Mouse (Mus musculus): ENCODE data around the gene Rbm28.
A peak's percentile ranks its signal among the peaks of the same experiment; 100 is the strongest.

Rbm28 gene

GRCm38 (mm10) chr6:29164314-29165244, at the start of gene Rbm28:
Gene Rbm28 (minus strand): TSS chr6:29165006.
- peak; percentile 75 to 86 for DNase-seq (ENCODE audit: low spot score in 2 of 2)

- no peak for DNase-seq (ENCODE audit: low spot score in 2 of 2)
These were observed 49.4 kb upstream of the Rbm28 start for GRCm38 (mm10) chr6:29214245-29214644.

- DNase-seq (ENCODE audit: low spot score in 2 of 2) = no peak
These were observed 48.6 kb upstream of the Rbm28 start for GRCm38 (mm10) chr6:29213436-29213835.

DNA sequence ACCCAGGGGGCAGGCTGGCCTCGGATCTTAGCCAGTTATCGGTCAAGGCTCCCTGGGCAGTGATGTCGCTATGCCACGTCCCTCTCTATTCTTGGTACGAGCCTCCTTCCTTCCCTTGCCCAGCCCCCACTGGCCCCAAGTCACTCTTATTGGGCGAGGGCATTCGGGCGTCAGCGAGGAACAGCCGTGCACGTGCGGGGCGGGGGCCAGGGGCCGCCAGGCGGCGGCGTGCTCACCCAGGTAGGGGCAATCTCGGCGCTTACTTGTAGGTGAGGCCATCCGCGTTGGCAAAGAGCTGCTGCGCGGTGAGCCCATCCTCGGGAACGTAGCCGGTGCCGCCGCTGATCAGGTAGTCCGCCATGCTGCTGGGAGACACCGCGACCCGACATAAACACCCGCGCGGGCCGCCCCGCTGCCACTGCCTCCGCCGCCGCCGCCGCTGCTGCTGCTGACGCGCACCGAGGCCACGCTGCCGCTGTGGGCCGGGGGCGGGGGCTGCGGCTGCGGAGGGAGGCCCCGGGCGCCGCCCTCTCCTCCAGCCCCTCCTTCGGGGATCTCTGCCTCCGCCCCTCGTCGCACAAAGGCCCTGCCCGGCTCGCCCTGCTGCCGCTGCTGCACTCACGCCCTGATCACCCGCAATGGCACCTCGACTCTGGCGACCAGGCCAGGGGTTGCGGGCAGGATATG, 47.1 kb upstream of the Rbm28 start:
- DNase-seq (ENCODE audit: low spot score in 2 of 2) = peak; percentile 56 to 67

DNA sequence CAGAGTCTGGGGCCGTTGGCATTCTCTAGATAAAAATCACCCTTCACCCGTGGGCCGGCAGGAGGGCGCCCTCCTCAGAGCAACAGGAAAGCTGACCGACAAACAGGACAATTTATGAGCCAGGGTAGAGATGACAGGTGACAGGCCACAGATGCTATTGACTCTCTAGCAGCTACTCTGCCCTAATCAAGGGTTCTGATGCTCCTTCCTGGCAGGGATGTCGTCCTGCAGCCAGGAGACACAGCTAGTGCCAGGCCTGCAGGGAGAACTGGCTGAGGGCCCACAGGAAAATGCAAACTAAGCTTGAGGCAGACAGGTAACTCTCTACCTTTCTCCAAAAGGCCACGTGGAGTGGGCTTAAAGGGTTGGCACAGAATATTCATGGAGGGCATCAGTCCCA, 46.3 kb upstream of the Rbm28 start:
- DNase-seq (ENCODE audit: low spot score in 2 of 2) = no peak

DNA sequence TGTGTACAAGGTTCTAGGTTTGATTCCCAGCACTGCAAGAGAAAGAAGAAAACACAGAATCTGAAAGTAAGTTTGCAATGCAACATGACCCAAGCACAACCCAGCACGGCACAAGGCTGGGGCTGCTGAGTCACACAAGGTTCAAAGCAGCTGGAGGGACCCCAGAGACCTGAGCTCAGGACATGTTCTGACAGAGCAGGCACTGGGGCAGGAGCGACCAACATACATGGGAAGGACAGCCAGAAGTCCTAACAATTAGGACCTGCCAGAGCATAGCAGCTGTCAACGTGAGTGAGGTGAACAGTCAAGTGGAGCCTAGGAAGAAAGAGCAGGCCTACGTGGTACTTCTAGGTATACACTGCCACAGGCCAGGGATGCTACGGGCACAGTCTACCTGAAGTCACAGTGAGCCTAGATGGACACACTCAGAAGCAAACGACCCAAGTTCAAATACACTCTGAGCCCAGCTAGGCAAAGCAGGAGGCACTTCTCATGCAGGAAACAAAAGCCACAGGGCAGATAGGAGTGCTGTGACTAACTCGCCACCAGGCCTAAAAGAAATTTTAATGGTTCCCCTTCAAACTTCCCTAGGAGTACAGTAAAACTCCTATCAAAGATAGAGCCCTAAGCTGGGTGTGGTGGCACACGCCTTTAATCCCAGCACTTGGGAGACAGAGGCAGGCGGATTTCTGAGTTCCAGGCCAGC, 45.6 kb upstream of the Rbm28 start:
- no peak for DNase-seq (ENCODE audit: low spot score in 2 of 2)

- DNase-seq (ENCODE audit: low spot score in 2 of 2) = no peak
These were observed 43.4 kb upstream of the Rbm28 start for GRCm38 (mm10) chr6:29208178-29208577.

DNA sequence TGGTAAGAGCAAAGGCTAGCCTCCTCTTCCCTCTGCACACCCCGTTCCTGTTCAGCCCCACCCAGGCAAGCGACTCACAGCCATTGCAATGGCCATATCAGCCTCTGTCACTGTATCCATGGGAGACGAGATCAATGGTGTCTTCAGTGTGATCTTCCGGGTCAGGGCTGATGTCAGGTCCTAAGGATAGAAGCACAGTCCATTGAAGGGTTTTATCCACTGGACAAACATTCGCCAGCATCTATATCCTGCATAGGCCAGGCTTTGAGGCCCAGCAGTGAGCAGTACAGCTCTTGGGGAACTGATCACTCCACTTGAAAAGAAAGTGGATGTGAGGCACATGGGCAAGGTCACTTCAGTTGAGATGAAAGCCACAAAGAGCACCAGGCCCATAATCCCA, 42.2 kb upstream of the Rbm28 start:
- no peak for DNase-seq (ENCODE audit: low spot score in 2 of 2)

DNA sequence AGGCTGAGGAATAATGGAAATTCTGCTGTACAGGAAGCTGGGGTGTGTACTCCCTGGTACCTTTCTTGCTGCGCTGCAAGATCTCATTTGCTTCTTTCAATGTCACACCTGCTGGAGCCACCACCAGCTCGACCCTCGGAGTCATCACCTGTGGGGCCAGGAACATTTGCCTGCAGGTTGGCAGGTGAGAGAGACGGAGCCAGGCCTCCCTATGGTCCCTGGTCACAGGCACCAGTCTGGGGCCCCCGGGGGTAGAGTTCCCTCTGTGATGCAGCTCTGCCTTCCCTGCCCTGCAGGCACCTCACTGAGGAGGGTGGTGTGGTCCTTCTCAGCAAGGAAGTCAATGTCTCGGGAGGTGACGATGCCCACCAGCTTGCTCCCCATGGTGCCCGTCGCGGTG, 41.2 kb upstream of the Rbm28 start:
- no peak for DNase-seq (ENCODE audit: low spot score in 2 of 2)

DNA sequence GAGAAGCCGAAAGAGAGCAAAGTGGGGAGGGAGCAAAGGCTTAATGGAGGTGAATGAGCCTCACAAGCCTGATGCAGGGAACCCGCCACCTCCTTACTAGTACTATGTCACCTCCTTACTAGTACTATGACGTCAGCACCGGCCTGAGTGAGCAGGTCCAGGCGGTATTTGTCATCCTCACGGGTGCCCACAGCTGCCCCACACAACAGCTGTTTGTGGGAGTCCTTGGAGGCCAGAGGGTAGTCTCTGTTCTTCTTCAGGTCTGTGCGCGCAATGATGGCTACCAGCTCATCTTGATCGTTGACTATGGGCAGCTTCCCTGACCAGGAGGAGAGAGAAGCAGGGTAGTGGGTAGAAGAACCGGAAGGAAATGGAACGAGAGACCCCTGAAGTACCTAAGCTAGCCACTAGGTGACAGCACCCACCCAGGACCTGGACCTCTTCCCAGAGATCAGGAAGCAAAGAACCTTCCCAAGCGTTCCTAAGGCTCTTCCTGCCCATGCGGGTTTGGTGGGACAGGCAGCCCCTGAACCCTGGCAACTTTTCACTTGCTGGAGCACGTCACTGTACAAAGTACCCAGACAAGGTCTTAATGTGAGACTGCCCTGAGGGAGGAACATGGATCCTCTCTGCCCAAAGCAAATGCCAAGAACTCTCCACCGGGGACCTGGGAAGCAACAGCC, 40.3 kb upstream of the Rbm28 start:
- no peak for DNase-seq (ENCODE audit: low spot score in 2 of 2)

DNA sequence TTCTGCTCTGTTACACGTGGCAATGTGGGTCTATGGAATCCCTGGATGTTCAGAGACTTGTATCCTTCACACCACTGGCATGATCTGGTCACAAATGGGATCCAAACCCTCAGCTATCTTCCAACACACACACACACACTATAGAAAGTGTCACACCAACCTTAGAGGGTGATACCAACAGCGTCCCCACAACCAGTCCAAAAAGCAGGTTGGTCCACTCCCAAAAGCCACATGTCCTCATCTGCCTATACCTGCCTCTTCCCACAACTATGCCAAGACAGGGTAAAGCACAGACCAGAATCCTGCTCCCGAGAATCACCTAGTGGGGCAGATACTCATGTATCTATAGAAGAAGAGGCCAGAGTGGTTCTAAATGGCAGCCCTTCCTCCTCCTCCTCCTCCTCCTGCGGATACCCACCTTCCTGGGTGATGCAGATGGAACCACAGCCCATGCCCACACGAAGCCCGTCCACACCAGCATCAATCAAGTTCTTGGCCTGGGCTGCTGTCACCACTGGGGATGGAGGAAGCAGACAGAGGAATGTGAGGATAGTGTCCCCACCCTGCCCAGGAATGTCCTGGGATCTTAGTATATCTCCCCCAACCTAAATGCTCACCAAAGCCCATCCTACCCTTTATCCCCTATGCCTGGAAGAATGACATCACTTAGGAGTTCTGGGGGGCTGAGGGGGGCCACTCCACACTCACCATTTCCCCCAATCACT, 39.2 kb upstream of the Rbm28 start:
- DNase-seq (ENCODE audit: low spot score in 2 of 2) = no peak

- no peak for DNase-seq (ENCODE audit: low spot score in 2 of 2)
These were observed 38.3 kb upstream of the Rbm28 start for GRCm38 (mm10) chr6:29203096-29203495.

- DNase-seq (ENCODE audit: low spot score in 2 of 2) = no peak
These were observed 37.2 kb upstream of the Rbm28 start for GRCm38 (mm10) chr6:29201988-29202387.

GRCm38 (mm10) chr6:29201341-29201740, 36.5 kb upstream of the Rbm28 start:
- no peak for DNase-seq (ENCODE audit: low spot score in 2 of 2)

- DNase-seq (ENCODE audit: low spot score in 2 of 2) = no peak
These were observed 35.7 kb upstream of the Rbm28 start for GRCm38 (mm10) chr6:29200496-29200895.

DNA sequence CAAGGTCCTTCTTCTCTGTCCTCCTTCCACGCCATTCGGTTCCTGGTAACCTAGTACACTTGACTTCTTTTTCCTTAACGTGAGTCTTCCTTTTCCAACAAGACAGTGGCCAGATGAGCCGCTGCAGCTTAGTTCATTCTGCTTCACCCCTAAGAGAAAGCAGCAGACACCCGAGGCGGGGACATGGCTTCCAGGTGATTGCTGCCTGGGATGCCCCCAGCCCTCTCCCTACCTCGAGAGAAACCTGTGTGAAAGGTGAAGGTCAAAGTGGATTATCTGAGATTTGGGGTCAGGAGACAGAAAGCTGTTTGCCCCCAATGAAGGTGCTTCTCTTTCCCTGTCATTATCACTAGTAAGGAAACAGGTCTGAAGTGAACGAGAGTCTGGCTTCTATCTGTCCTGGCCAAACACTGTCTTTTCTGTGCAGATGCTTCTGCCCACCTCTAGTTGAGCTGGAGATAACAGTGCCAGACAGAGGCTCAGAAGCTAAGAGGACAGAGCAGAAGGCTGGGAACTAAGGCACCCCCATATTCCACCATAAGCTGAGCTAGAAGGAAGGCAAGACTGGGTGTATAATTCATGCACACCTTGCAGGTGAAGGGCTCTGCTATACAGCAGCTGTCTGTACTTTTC, 34.5 kb upstream of the Rbm28 start:
- no peak for DNase-seq (ENCODE audit: low spot score in 2 of 2)

DNA sequence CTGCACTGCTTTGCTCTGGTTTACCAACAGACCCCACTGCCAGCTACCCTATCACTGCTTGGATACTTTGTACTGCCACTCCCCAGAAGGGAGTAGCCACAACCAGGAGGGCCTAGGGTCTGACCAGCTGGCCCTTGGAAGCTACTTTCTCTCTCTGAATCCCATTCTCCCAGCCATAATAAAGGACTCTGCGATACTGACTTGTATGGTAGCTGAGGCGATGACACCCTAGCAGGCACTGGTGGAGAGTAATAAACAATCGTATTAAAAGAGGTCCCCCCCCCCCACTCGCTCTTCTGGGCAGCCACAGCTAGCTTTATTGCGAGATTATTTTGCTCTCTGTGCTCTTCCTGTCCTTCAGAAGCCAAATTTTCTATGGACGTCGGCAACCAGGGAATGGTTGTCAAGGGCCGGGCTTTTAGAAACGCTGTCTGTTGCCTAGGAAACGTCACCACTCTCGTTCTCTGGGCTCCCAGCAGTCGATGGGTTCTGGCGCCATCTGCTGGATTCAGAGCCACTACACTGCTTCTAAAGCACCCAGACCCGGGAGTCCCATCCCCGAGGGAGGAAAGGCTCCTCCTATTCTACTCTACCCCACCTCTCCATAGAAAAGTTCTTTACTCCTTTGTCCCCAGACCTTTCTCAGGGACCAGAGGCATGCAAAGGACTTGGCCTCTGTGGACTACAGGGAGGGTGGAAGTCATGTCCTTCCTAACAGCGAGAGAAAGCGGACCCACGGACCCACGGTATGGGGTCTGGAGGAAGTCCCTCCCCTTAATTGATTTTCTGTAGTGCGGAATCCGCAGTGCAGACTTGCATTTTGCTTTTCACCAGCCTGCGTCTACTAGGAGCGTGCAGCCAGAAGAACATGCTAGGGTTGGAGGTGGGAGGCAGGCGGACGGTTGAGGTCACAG, 33.8 kb upstream of the Rbm28 start:
- peak; percentile 83 to 89 for DNase-seq (ENCODE audit: low spot score in 2 of 2)

DNA sequence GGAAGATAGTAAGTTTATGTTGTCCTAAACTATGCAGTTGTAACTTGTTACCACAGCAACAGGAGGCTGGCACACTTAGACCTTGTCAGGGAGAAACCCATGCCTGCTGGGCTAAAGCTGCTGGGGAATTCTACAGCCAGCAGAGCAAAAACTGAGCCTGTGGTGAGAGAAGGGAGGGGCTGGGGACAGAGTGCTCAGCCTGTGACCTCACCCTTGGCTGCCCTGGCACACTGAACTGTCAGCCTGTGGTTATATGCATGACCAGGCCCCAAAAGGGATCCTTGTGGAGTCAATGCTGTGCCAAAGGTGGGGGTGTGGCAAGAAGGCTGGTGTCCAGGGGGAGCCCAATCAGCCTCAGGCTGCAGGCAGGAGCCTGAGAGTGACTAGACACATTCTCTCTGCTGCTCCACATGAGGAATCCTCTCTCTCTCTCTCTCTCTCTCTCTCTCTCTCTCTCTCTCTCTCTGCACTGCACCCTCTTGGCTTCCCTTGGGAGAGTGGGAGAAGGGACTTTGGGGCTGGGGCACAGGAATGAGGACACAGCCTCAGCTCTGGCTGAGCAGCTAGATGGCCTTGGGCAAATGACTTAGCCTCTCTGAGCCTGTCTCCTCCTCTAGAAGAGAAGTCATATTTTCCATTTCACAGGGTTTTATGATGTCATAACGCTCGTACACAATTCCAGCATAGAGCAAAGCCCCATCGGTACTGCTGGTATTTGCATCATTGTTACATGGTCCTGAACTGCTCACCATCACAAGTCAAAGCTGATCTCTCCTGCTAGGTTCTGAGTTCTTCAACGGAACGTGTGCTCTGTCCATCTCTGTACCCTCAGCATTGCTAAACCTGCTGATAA, 31.3 kb upstream of the Rbm28 start:
- DNase-seq (ENCODE audit: low spot score in 2 of 2) = no peak

GRCm38 (mm10) chr6:29195146-29195545, 30.3 kb upstream of the Rbm28 start:
- DNase-seq (ENCODE audit: low spot score in 2 of 2) = no peak
